Mouse (Mus musculus) gastrocnemius, postnatal 4 days (tissue): ENCODE results near the gene Ptprt. TPM values are rescaled to one million over a fixed set of nuclear protein-coding genes. Genes with fewer than 3 reads are reported as not detected.

Source experiments
- DNase-seq, 2 experiments: peaks; one replicate each; pipeline ENCODE4 v3.0.0; 2021 to 2022; ENCODE audit warnings: low spot score in 2 of 2, mixed read lengths in 2 of 2
- total RNA-seq, 2 experiments: library from RNA; stranded (reverse); gene quantifications; 2 replicates each; pipeline ENCODE4 v1.2.3; 2021

Gene Ptprt
- total RNA-seq, 2 experiments from 2014 or later = 1.3 to 2.5 TPM

DNA sequence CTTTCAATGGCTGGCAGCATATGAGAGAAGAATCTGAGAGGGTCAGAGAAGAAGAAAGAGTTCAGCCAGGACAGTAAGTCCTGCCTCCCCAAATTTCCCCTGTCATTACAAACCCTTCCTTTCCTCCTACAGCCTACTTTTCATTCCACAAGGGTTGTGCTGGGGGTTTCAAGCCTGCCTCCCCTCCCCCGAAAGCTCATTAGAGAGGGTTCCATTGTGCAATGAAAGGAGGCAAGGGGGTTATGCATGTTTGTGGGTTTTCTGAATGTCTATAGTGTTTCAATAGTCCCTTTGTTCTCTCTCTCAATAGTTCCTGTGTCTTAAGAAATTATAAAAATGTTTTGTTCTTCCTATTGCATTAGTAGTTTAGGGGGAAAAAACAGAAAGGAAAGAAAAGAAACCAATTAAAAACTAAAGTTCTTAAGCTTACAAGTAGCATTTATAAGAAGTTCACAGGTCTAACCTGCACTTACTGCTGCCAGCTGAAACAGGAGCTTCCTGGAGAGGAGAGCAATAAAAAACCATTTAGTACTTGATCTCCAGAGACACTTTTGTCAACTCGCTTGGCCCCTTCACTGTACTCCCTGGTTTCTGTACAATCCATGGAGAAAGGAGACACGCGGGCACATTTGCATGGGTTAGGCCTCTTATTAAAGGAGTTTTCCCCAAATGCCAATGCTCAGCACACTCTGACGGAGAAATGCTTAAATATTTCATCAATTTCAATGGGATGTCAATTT lies 247.7 kb downstream of the Ptprt start:
- no peak for DNase-seq

DNA sequence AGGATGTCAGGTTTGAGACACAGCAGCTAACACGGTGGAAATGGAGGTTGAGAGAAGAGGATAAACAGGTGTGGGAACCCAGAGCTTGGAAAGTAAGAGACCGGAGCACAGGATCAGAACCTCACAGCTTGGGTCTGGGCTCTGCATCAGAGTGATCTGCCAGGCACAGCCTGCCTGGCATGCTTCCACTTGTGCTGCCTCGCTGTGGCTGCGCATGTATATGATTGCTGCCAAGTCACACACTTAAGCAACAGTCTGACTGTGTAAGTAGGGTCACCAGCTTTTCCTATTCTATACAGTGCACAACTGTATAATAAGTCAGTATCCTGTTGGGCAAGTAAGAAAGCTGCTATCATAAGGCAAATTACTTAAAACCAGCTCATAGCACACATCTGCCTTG lies 249.9 kb downstream of the Ptprt start:
- no peak for DNase-seq

DNA sequence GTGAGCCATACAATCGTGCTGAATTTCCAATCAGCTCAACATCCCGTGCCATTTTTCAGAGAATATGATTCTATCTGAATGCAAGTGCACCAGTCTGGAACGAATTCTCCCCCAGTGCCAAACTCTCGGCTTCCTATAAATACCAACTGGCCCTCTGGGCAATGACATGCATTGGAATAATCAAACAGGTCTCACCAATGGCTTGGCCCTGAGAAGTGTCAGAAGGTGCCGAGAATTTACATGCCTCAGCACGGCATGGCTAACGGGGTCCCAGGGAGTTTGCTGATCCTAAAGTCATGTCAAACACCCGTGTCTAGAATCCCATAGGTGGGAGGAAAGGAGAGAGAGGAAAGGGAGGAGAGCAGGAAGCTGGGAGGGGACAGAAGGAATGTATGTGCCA lies 251.7 kb downstream of the Ptprt start:
- no peak for DNase-seq

DNA sequence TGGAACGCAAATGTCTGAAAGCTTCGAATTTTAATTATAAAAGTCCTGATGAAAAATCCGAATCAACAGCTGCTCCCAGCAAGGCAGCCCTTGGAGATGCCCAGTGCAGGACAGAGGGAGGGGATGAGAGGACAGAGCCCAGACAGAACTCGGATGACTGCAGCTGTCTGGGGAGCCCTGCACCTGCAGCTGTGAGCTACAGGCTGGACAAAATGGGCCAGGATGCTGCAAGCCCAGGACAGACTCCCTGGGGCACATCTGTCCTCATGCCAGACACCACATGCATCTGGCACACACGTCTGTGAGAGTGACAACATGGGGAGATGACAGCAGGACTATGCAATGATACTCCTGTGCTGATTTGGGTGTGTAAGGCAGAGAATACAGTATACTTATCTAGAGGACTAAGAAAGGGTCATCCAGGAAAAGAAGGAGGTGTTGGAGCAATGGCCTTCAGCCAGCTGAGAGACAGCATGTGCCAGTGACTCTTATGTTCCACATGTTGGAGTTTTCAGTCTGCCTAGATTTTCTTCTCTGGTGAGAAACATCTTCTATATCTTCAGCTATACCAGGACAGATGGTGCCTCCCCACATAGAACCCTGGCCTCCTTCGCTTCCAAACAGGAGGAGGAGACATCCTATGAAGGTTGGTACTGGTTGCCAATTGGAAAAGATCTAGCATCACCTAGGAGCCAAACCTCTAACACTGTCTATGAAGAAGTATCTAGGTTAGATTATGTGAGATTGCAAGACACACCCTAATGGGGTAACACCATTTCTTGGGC lies 259.4 kb downstream of the Ptprt start:
- DNase-seq = peak in 1 of 2 experiments; percentile 9

DNA sequence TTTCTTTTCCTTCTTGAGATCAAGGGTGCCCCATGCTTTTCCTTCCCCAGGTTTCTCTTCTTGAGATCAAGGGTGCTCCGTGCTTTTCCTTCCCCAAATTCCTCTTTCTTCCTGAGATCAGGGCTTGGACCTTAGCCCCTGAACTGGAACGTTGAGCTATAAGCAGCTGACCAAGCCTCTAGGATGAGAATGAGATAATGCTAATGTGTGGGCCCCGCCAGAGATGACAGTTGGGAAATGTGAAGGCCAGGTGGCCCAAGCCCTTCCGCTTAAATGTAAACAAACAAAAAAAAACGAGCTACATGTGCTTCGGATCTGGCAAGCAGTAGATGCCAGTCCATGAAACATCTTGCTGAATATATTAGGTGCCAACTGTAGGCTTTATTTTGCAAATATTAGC lies 266.3 kb downstream of the Ptprt start:
- DNase-seq = no peak

DNA sequence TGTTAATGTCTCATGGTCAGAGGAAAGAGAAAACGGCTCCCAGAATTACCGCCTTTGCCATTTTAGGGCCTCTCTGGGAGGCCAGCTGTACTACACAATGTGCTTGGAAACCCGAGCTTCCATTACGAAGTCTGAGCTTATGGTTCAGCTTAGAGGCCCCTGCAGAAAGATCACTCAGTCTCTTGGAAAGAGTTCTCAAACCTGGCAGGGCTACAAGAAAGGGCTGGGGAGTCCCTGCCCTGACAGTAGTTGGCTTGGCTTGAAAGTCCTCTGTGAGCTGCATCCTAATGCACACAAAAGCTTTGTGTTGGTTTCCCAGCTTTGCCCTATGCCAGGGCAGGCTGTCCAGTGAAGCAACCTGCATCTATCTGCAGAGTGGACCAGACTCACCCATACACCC lies 269.1 kb downstream of the Ptprt start:
- DNase-seq = peak in 1 of 2 experiments; percentile 30

DNA sequence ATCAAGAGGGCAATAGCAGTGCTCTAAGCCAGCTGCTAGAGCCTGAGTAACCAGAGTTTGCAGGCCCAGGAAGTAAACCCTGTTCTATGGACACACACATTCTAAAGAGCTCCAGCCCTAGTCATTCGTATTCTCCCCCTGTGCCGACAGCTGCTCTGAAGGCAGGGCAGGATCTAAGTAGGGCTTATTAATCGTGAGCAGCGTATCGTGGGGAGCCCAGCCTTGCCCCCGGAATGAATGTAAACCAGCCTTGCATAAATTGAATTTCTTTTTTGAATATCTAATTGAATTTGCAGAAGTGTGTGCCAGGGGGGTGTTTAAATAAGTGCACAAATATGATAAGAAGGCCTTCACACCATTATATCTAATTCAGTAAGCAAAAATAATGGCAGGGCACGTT lies 283.6 kb downstream of the Ptprt start:
- DNase-seq = no peak

DNA sequence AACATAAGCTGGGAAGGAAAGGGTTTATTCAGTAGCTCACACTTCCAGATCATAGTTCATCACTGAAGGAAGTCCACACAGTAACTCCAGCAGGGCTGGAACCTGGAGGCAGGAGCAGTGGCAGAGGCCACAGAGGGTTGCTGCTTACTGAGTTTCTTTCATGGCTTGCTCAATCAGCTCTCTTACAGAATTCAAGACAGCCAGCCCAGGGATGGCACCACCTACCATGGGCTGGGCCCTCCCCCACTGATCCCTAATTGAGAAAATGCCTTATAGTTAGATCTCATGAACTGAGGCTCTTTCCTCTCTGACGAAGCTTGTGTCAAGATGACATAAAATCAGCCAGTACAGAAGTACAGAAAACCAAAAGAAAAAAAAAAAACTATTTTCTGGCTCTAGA lies 311.9 kb downstream of the Ptprt start:
- no peak for DNase-seq

DNA sequence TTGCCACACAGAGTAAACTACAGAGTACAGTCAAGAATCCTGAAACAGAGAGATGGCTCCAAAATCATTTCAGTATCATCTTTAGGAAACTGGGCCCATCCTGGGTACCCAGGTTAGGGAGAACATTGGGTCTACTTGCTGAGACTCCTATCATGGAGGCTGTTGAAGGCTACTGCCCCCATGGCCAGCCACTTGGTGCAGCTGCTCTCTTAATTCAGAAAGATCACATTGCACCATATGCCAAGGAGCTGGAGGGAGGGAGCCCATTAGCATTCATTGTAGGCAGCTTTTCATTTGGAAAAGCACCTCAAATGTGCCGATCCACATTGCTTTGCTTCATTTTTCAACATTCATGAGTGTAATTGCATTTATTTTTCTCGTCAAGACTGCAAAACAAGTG lies 319.1 kb downstream of the Ptprt start:
- no peak for DNase-seq

DNA sequence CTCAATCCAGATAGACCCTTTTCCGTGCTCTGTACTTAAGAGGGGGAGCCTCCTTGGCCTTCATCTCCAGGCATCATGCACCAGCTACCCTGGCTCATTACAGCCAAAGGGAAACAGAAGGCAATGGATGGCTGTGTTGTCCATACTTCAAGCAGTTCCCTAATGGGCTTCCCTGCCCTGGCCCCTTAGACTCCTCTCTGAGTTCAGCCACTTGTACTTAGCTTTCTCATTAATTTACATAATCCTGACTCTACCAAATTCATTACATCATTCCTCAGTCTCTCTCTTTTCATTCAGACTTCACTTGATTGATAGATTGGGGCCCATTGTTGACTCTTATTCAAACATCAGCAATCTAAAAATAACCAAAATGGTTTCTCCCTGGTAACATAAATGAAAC lies 320.7 kb downstream of the Ptprt start:
- no peak for DNase-seq

DNA sequence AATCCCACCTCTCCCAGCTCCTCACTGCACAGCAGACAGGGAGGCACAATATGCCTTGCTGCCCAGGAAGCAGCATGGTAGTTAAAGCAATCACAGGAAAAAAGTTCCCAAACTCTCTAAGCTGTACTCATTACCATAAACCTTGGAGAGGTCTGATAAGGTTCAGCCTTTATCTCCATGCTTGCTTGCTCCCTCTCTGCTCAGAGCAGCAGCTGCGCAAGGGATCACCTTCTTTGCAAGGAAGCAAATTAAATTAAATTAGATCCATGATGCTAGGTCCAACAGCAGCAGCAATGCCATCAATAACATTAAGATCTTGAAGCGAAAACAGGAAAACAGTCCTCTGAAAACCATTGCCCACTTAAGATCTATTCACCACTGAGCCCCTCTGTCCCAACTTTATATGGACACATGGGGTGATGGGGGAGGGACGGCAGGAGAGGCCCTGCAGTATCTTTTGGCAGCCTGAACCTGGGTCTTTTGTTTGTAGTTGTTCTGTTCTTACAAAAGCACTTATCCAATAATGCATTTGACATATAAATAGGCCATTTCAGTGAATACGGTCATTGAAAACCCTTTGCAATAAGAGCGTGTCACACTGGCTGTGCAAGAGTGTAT lies 328.8 kb downstream of the Ptprt start:
- no peak for DNase-seq

DNA sequence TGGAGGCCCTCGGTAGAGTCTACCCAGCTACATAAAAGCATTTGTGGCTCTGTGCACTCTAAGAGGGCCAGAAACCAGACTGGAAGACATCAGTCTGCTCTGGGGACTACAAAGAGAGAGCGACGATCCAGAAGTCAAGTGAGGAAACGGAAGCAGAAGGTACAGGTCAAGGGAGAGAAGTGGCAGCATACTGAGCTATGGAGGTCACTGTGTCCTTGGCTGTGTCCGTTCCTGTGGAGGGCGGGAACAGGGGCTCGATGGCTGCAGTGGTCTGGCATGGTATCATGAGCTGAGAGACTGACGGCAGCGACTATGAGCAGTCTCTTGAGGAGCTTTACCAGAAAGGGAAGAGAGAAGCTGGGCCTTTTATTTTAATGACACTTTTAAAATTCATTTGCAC lies 331.5 kb downstream of the Ptprt start:
- no peak for DNase-seq

DNA sequence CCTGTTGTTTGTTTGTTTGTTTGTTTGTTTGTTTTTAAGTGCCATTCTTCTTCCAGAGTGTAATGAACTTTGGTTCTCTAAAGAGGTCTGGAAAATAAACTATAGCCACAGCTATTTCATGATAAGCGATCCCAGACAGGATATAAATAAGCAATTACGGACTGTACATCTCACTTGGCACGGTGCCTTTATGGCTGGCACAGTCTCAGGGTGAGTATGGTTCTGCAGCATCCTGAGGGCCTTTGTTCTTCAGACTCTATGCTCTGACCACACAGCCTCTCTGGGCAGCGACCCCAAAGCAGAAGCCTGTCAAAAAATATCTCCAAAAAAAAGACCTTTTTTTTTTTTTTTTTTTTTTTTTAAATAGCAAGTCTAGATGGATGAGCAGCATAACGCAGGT lies 338.5 kb downstream of the Ptprt start:
- no peak for DNase-seq

DNA sequence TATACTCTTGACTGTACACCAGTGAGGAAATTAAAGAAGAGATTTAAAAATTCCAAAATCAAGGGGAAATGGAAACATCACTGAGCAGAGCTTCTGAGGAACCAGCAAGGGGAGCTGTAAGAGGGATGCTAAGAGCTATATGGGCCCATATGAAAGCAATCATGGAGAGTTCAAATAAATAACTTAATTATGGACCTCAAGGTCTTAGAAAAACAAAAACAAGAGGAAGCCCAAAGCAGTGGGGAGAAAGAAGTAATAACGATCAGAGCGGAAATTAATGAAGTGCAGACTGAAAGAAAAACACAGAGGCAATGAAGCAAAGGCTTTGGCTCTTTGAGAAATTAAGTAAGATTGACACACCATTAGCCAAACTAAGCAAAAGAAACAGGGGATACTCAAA lies 353.0 kb downstream of the Ptprt start:
- no peak for DNase-seq

DNA sequence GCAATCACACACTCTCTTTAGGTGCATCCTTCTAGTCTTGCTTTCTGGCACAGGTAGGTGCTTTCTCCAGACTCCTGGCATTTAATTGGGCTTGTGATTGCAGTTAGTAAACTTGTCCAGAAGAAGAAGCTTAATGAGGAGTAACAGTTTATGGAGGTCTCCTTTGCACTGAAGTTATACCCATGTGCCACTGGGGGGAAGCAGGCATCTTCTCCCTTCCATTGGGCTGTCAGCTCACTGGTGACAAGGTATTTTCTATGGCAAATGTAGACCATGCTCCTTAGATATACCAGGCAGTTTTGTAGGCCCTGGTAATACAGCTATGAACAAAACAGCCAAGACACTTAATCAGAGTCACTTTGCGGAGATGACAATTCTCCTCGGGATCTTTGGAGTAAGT lies 366.9 kb downstream of the Ptprt start:
- no peak for DNase-seq

DNA sequence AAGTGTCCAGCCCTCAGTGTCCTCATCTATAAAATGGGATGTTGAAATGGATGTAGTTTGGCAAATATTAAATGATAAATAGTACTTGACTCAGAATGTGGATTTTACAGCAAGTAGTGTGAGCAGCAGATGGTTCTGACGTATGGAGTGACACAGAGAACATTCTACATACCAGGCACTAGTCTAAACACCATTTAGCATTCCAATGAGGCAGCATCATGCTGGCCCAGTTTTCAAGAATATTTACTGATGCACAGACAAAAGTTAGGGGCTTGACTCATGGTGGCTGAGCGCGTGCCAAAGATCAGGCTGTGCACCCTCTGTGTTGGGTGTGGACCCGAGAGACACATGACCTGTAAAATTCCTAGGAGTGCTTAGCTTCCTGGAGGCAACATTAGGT lies 378.3 kb downstream of the Ptprt start:
- DNase-seq = no peak

DNA sequence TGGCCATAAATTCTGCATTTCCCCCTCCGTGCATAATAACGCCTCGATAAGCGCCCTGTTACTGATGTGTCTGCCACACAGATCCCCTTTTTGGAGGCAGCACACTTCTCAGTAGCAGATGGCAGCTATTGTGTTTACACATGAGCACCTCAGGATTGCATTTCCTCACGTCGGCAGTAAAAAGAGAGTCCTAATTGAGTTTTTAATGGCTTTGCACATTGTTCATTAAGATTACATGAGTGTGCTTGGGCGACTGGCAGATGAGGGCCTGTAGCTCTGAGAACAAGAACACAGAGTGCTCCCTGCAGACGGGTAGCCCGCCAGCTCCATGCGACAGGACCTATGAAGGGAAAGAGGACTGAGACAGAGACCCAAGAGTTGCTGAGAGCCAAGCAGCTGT lies 378.8 kb downstream of the Ptprt start:
- DNase-seq = no peak

DNA sequence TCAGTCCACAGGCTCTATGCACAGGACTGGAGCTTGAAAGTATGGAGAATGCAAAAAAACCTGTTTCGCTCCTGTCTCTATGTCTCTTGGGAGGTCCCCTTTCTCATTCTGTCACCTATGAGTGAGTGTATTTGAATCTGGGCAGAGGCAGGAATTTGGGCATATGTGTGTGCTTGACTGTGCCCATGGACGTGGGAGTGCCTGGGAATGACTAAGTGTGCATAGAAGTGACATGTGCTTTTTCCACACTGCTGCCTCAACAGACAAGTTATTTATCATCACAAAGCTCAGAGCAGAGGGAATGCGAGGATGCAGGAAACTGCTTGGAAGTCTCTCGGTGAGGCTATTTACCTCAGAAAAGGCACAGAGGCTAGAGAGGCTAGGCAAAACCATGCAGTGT lies 387.1 kb downstream of the Ptprt start:
- no peak for DNase-seq

DNA sequence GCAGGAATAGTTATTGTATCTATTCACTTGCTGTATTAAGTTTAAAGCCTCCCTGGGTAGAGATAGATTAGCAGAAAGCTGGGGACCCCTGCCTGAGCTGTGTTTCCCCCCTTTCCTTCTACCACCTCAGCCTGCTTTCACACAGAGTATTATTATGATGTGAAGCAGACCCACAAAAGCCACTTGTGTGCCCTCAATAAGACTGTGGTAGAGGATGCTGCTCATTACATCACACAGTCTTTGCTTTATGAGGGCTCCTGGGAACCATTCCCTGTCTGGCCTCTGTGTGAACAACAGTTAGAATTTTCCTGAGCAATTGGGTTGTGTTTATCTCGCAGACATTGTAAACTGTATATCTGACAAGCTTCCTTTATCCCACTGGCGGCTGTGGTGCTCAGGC lies 409.7 kb downstream of the Ptprt start:
- no peak for DNase-seq

DNA sequence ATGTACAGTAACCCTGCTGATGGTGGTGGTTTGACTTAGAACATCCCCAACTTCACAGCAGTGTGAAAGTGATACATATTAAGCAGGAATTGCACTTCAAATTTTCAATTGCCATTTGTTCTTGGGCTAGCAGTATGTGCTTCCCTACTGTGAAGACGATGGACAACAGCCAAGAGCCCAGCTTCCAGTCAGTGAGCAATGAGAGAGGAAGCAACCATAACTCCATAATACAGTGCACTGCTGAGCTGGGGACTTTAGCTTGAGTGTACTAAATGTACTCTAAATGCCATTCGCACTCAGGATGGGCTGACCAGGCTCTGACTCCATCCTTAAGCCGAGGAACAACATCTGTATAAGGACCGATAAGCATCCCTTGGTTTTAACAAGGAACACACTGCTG lies 412.7 kb downstream of the Ptprt start:
- no peak for DNase-seq

DNA sequence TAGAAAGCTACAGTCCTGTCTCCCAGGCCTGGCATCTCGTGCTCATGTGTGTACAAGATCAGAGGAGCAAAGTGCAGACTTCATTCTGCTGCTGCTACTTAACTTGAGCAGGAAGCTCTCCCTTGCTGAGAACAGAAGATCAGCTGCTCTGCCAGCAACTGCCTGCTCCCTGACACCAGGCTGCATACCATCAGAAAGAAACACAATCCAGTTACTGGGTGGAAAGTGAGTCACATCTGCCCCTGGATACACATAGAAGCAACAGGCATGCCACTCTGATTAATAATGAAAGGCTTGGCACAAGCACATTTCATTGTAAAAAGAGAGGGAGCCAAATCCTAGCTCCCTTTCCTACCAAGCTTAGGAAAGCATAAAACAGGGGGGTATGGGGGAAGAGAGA lies 438.5 kb downstream of the Ptprt start:
- no peak for DNase-seq

DNA sequence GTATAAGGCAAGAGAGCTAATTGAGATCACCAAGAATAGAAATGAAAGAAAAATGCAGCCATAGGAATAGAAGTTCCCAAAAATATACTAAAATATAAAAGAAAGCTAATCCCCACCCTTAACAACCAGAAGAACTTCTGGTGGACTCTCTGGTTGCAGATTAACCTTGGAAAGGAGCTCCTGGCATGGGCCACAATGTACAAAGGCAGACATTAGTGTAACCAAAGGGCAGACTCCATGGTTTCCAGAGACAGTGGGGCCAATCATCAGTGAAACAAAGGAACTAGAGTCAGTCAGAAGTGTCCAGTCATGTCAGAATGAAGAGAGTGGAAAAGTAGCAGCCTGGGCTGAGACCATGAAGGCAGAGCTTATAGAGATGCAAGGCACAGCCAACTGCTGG lies 440.4 kb downstream of the Ptprt start:
- DNase-seq = no peak
